33 mouse cellular contexts compared by ENCODE assay signal in genomic region chr16:18133133-18133920, GRCm38 (mm10). TPM values are rescaled to one million over a fixed set of nuclear protein-coding genes. Genes with fewer than 3 reads are reported as not detected.
DNase-seq lines count a peak whose midpoint lies in the region; ATAC-seq and TF ChIP-seq lines count a peak whose summit lies in the region.
"Had no signal": no experiment of that assay in that cellular context is flagged by ENCODE, and none has a peak within 500 bp of the region (broad histone marks: within the 10 kb centered on the region; RNA-seq: fewer than 3 reads in every experiment).

No protein-coding gene starts in this region.

- H3K79me2 ChIP-seq in C2C12 (ENCODE audit: control insufficient read depth, insufficient read depth): no peaks in the 10 kb centered on the region

- H3K4me2 ChIP-seq in kidney, embryonic 14.5 days (replicated peaks; ENCODE audit: low read depth, low read length): no peak overlapping the region
- H3K4me2 ChIP-seq: forebrain, embryonic 12.5 days; heart, embryonic 12.5 days; hindbrain, embryonic 13.5 days; limb, embryonic 15.5 days; liver, embryonic 13.5 days; midbrain, embryonic 12.5 days; neural tube, embryonic 12.5 days had no signal

- H3K36me3 ChIP-seq in kidney, embryonic 14.5 days (ENCODE audit: control insufficient read depth, insufficient read depth, low read length): no peaks in the 10 kb centered on the region
- H3K36me3 ChIP-seq in C2C12 (ENCODE audit: control insufficient read depth, insufficient read depth): no peaks in the 10 kb centered on the region
- H3K36me3 ChIP-seq: forebrain, embryonic 12.5 days; heart, embryonic 12.5 days; hindbrain, embryonic 13.5 days; limb, embryonic 10.5 days; limb, embryonic 15.5 days; liver, embryonic 13.5 days; midbrain, embryonic 12.5 days; neural tube, embryonic 12.5 days had no signal

- H3K4me1 ChIP-seq in kidney, embryonic 14.5 days (ENCODE audit: control insufficient read depth, insufficient read depth, low read length): peaks cover 6% of the 10 kb centered on the region
- H3K4me1 ChIP-seq: heart, embryonic 12.5 days had no signal

- no peak overlapping the region for H3K4me3 ChIP-seq in kidney, embryonic 14.5 days (ENCODE audit: low read length)
- no peak overlapping the region for H3K4me3 ChIP-seq in C2C12 (ENCODE audit: insufficient read depth, poor library complexity, severe bottlenecking)
- H3K4me3 ChIP-seq: forebrain, embryonic 12.5 days; heart, adult 2 months; heart, embryonic 12.5 days; hindbrain, embryonic 13.5 days; limb, embryonic 10.5 days; limb, embryonic 15.5 days; liver, embryonic 13.5 days; megakaryocyte, embryonic 14.5 days; midbrain, embryonic 12.5 days; myocyte; neural tube, embryonic 12.5 days had no signal

- no peak for TF ChIP-seq CTCF in C2C12 (IDR thresholded peaks at IDR 0.05; ENCODE audit: control insufficient read depth, insufficient read depth, insufficient read length)

- WGBS in kidney, embryonic 14.5 days: 82% methylated on average over 5 of the region's 5 CpGs

- no peak for ATAC-seq in kidney, embryonic 14.5 days (ENCODE audit: low FRiP score, low TSS enrichment)
- ATAC-seq in erythroblast, adult 5-6 weeks (replicated peaks; ENCODE audit: low FRiP score, poor library complexity, severe bottlenecking): no peak
- ATAC-seq: activated CD4-positive, CD25-positive, alpha-beta regulatory T cell, adult 4 months; forebrain, postnatal 0 days; lung, postnatal 0 days had no signal

- H3K9ac ChIP-seq in kidney, embryonic 14.5 days (ENCODE audit: low read depth, low read length): no peak overlapping the region
- H3K9ac ChIP-seq: forebrain, embryonic 12.5 days; forebrain, postnatal 0 days; heart, embryonic 12.5 days; hindbrain, embryonic 13.5 days; limb, embryonic 15.5 days; liver, embryonic 13.5 days; midbrain, embryonic 12.5 days; neural tube, embryonic 12.5 days had no signal

- H3K27me3 ChIP-seq in kidney, embryonic 14.5 days (ENCODE audit: control insufficient read depth, insufficient read depth, low read length): peaks cover 13% of the 10 kb centered on the region
- H3K27me3 ChIP-seq in C2C12 (ENCODE audit: control insufficient read depth, insufficient read depth, insufficient read length): peaks cover 86% of the 10 kb centered on the region

- no peaks in the 10 kb centered on the region for H3K79me3 ChIP-seq in C2C12 (ENCODE audit: low read depth)

- peak overlapping the region; percentile 20 for H3ac ChIP-seq in C2C12 (ENCODE audit: control insufficient read depth, insufficient read length, low read depth)

- H3K9me3 ChIP-seq in kidney, embryonic 14.5 days (ENCODE audit: control insufficient read depth, low read length): no peaks in the 10 kb centered on the region
- H3K9me3 ChIP-seq: forebrain, embryonic 12.5 days; heart, embryonic 12.5 days; hindbrain, embryonic 13.5 days; limb, embryonic 10.5 days; limb, embryonic 15.5 days; liver, embryonic 13.5 days; megakaryocyte, embryonic 14.5 days; midbrain, embryonic 12.5 days; neural tube, embryonic 12.5 days had no signal

- DNase-seq in cerebellum, postnatal 10 days: peak; percentile 42 to 50
- no peak for DNase-seq in cerebellum, postnatal 14 days
- peak; percentile 55 to 60 for DNase-seq in kidney, adult 8-10 months
- peak; percentile 42 for DNase-seq in kidney, postnatal 14 days
- DNase-seq: adrenal gland, adult 2 months; adrenal gland, postnatal 36 days; B cell, adult 2 months; forebrain, postnatal 0 days; heart, adult 2 months; heart, postnatal 4 days; liver, embryonic 13.5 days; lung, adult 18-20 months; lung, postnatal 4 days; right cerebral cortex, adult 18-20 months; spleen, adult 18-20 months; thymus, adult 18-20 months; thymus, postnatal 25 days had no signal

- no peak overlapping the region for H3K27ac ChIP-seq in kidney, embryonic 14.5 days (ENCODE audit: low read depth, low read length)
- H3K27ac ChIP-seq: forebrain, embryonic 12.5 days; heart, adult 2 months; hindbrain, embryonic 13.5 days; limb, embryonic 10.5 days; limb, embryonic 15.5 days; liver, embryonic 13.5 days; midbrain, embryonic 12.5 days; neural tube, embryonic 12.5 days; stomach, postnatal 0 days had no signal

TF ChIP-seq in C2C12, 6 proteins besides CTCF, POLR2A, EP300 and RAD21:
- TF ChIP-seq MAX (IDR thresholded peaks at IDR 0.05) (no peak), MYOD1 (IDR thresholded peaks at IDR 0.05; ENCODE audit: control insufficient read depth, insufficient read length, low read depth) (no peak), USF1 (IDR thresholded peaks at IDR 0.05; ENCODE audit: low read depth) (no peak), FOSL1 (IDR thresholded peaks at IDR 0.05; ENCODE audit: insufficient read depth, low read length, poor library complexity, severe bottlenecking) (no peak), CEBPB (IDR thresholded peaks at IDR 0.05; ENCODE audit: low read depth) (no peak), MYOG (IDR thresholded peaks at IDR 0.05; ENCODE audit: control insufficient read depth, extremely low read depth, insufficient read length) (no peak)

RNA-seq across cellular contexts. Expression of gene Rtn4r, which starts 5.9 kb away (rescaled TPM):
- 3.6 and 4.7 TPM in 2 replicates for polyA plus RNA-seq in kidney, embryonic 14.5 days (2014; fragmentation: Nextera tagmentation; extraction: Ambion mirVana)
- polyA plus RNA-seq in C2C12 (2012; fragmentation: generic; extraction: Trizol): 0.11 TPM
- total RNA-seq in erythroblast, adult 5-6 weeks (2015; ENCODE audit: low replicate concordance): 0.42 and 0.96 TPM in 2 replicates
- total RNA-seq in erythroblast, adult 5-6 weeks (2017; ENCODE audit: low replicate concordance): not detected in 2 replicates
- total RNA-seq: CH12.LX had no signal
- polyA plus RNA-seq: activated CD4-positive, CD25-positive, alpha-beta regulatory T cell, adult 4 months had no signal

RNA-seq across cellular contexts. Expression of gene Prodh, which starts 43.3 kb away (rescaled TPM):
- polyA plus RNA-seq in kidney, embryonic 14.5 days (2014; fragmentation: Nextera tagmentation; extraction: Ambion mirVana): 21.5 and 21.6 TPM in 2 replicates
- 7.3 TPM for polyA plus RNA-seq in C2C12 (2012; fragmentation: generic; extraction: Trizol)
- 3.3 and 6.3 TPM in 2 replicates for total RNA-seq in erythroblast, adult 5-6 weeks (2015; ENCODE audit: low replicate concordance)
- 4.7 and 7.4 TPM in 2 replicates for total RNA-seq in erythroblast, adult 5-6 weeks (2017; ENCODE audit: low replicate concordance)

Comparison
In these comparisons a context has a peak if more than half of its experiments do, and no peak if none do; other contexts are left out.
1. DNase-seq: peak in cerebellum, postnatal 10 days (2 of 2), kidney, adult 8-10 months (2 of 2) and kidney, postnatal 14 days (single experiment); none in cerebellum, postnatal 14 days (0 of 2).